Mouse (Mus musculus) adrenal gland, postnatal 14 days (tissue): ENCODE measurements at regions not wholly inside any gene's neighbourhood (a gene's known extent, or its start where the extent isn't known, plus 50 kb on each side); places are given as distances from the start of the nearest gene placed in this dataset.

Experiments used
- DNase-seq: peaks from one replicate; pipeline ENCODE4 v3.0.0; 2021; ENCODE audit warnings: mixed read lengths

DNA sequence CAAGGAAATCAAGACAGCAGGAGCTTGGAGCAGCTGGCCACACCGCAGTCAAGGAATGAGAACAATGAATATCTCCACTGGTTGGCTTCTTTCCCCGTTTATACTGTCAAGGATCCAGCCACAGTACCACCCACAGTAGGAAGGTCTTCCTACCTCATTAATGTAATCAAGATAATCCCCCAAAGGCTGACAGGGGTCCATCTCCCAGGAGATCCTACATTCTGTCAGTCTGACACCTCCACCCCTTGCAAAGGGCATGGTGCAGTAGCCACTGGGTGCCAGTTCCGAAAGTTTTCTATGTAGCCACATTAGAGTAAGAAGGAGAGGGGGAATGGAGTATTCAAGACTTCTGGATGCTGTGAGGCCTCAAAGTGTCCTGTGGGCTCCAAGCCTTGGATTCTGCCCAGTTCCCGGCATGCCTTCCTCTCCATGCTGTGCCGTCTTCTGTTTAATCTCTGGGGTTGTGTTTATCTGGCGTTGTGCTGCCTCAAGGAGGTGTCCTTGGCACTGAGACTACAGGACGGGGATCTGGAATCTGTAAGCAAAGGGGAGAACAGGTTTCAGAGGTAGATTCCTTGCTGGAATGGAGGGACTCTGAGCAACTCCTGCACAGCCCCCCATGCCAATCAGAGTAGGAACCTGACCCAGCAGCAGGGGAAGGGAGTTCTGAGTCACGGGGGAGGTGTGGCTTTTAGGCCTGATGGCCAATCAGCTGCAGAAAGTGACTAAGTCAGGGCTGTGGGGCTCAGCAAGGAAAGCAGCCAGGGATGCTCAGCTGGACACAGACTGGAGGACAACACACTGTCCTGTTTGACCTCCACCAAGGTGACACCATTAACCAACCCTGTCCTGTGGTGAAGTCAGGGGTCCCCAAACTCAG lies 77.3 kb upstream of the Wscd1 start:
- peak; percentile 51 for DNase-seq

DNA sequence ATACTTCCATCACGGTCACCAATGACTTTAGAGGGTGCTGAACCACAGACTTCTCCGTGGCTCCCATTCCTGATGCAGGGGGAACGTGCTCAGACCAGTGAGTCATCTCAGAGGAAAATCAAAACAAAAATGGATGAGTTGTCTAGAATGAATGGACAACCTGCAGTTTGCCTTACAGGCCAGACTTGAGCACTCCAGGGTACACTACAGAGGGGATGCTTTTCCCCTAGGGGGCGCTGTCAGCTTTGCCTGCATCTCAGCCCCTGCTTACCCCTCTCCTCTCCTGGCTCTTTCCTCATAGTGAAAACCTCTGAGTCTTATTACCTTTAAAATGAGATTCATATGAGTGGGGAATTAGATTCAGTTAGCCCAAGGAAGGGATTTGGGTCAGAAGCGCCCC lies 75.4 kb upstream of the Wscd1 start:
- DNase-seq = peak; percentile 88

DNA sequence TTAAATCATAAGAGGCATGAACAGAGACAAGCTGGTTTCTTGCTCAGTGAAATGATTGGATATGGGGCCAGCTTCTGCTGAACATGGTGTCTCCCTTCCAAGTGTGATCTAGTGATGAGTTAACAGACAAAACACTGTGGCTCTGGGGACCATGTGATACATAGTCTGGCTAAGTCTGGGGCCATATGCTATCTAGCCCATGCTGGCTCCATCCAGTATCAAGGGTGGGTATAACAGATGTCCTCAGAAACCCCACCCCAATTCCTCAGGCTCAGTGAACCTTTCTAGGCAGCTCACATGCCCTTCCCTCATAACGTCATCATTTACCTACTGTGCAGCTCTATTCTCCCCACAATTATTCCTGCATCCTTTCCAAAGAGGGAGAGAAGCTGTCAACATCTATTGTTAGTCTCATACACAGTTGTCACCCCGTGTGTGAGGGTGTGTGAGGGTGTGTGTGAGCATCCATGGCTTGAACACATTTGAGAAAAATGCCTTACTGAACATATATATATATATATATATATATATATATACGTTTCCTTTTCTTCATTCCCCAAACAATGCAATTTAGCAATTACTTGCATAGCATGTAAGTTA lies 73.9 kb upstream of the Wscd1 start:
- DNase-seq = no peak

DNA sequence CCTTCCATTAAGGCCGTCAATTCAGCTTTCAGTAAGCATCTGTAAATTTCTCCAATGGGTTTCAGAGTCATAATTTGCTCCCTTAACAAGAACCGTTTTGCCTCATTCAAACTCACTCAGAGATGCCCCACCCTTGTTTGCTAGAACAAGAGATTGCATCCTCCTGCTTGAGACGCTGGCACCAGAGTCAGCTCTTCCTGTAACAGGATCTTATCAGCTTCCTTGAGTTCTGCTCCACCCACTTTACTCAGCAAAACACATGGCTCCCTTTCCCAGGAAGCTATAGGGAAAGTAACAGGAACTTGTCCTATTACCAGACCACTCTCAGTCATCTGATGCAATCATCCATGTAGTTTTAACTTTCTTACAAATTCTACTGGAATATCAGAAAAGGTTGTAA lies 52.7 kb upstream of the Wscd1 start:
- no peak for DNase-seq

DNA sequence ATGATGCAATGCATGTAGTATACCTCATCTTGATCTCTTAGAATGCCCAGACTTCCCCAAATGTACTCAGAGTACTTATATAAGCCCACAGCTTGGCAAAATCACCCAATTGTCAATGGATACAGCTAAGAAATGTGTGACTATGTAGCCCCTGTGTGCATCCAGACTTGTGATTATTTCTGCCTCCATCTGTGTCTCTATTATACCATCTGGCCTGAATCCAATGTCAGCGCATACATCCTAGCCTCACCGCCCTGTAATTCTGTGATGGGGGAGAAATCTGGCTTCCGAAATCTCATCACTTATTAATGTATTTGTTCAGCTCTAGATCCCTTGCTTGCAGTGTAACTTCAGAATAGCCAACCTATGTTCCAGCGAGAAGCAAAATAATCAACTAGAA lies 50.9 kb upstream of the Wscd1 start:
- no peak for DNase-seq
